Mouse (Mus musculus) liver, embryonic 14.5 days (tissue): Measurements from ENCODE around the gene Ttyh3.

Experiments
- CTCF ChIP-seq: IDR thresholded peaks from 2 replicates; pipeline ENCODE4 v1.5.1; 2016; ENCODE audit warnings: antibody characterized with exemption, low read depth, control low read depth
- EP300 ChIP-seq: IDR thresholded peaks from 2 replicates; pipeline ENCODE4 v1.6.1; 2016; ENCODE audit warnings: antibody characterized with exemption, low read depth

- TF ChIP-seq CTCF (no peak), EP300 (no peak)
Observed at GRCm38 (mm10) chr5:140654096-140654845, 5.4 kb upstream of the Ttyh3 start.
